ENCODE assay signal across 8 mouse cellular contexts in genomic region chr5:52910159-52910591, GRCm38 (mm10).
DNase-seq lines count a peak whose midpoint lies in the region; ATAC-seq and TF ChIP-seq lines count a peak whose summit lies in the region.

No protein-coding gene starts in this region.

- TF ChIP-seq POLR2A in spleen, adult 2 months (IDR thresholded peaks at IDR 0.05; ENCODE audit: low read depth, low read length), result no peak

- H3K27ac ChIP-seq in spleen, adult 2 months (ENCODE audit: insufficient read depth, low read length), result no peak overlapping the region
- H3K27ac ChIP-seq in brown adipose tissue, adult 24 weeks (replicated peaks; ENCODE audit: low read depth, low read length), result no peak overlapping the region
- no peak overlapping the region for H3K27ac ChIP-seq in lung, embryonic 14.5 days (ENCODE audit: low read depth)

- peak; percentile 15 to 31 for DNase-seq in spleen, adult 2 months (ENCODE audit: low read depth in 1 of 2, low spot score in 2 of 2)
- no peak for DNase-seq in spleen, adult 12 weeks (ENCODE audit: low spot score)
- DNase-seq in heart, postnatal 4 days, result peak; percentile 33
- DNase-seq in lung, embryonic 14.5 days, result peak; percentile 57
- DNase-seq in splenic B cell, adult 2 months (ENCODE audit: low read depth, low spot score), result peak; percentile 47
- DNase-seq in layer of hippocampus, adult 9-11 months, result no peak
- DNase-seq in cerebellum, adult 8-10 months, result no peak

- peak overlapping the region; percentile 41; the same call in 1 of the 2 replicates for H3K4me3 ChIP-seq in spleen, adult 2 months (ENCODE audit: extremely low read depth, insufficient read depth, insufficient read length)
- H3K4me3 ChIP-seq in brown adipose tissue, adult 24 weeks (ENCODE audit: insufficient read depth, low read depth, low read length), result peak overlapping the region; percentile 27; the same call in 1 of the 2 replicates
- peak overlapping the region; percentile 23 for H3K4me3 ChIP-seq in lung, embryonic 14.5 days (ENCODE audit: low read depth, low read length)

- 7% methylated on average over 12 of the region's 12 CpGs for WGBS in spleen, adult 2 months
- WGBS in lung, embryonic 14.5 days, result 25% methylated on average over 12 of the region's 12 CpGs

- H3K9me3 ChIP-seq in lung, embryonic 14.5 days (ENCODE audit: low read depth, low read length), result no peaks in the 10 kb centered on the region

- peak overlapping the region; percentile 49 for H3K4me2 ChIP-seq in lung, embryonic 14.5 days

- no peaks in the 10 kb centered on the region for H3K27me3 ChIP-seq in spleen, adult 2 months (ENCODE audit: control insufficient read depth, insufficient read depth, low read length)
- no peaks in the 10 kb centered on the region for H3K27me3 ChIP-seq in lung, embryonic 14.5 days (ENCODE audit: insufficient read depth, low read length)
- no peaks in the 10 kb centered on the region for H3K27me3 ChIP-seq in splenic B cell, adult 2 months (ENCODE audit: control insufficient read depth, insufficient read depth, low read length, poor library complexity, severe bottlenecking)

- 0 out of 2 replicates have a peak, but pooled peaks cover 3% of the 10 kb centered on the region for H3K4me1 ChIP-seq in spleen, adult 2 months (ENCODE audit: control insufficient read depth, insufficient read depth, insufficient read length)
- no peaks in the 10 kb centered on the region for H3K4me1 ChIP-seq in brown adipose tissue, adult 24 weeks (ENCODE audit: control insufficient read depth, insufficient read depth, insufficient read length, low read length)
- H3K4me1 ChIP-seq in lung, embryonic 14.5 days (ENCODE audit: insufficient read depth), result 0 out of 2 replicates have a peak, but pooled peaks cover 4% of the 10 kb centered on the region

- peak; percentile 72 for ATAC-seq in lung, embryonic 14.5 days (ENCODE audit: insufficient read depth)

- no peak overlapping the region for H3K9ac ChIP-seq in lung, embryonic 14.5 days

- no peak for TF ChIP-seq CTCF in spleen, adult 2 months (IDR thresholded peaks at IDR 0.05; ENCODE audit: extremely low read depth, insufficient read depth, insufficient read length, insufficient replicate concordance)
- TF ChIP-seq CTCF in lung, embryonic 14.5 days (IDR thresholded peaks at IDR 0.05; ENCODE audit: low read depth), result no peak

- no peaks in the 10 kb centered on the region for H3K36me3 ChIP-seq in spleen, adult 2 months (ENCODE audit: control insufficient read depth, insufficient read depth, low read length)
- no peaks in the 10 kb centered on the region for H3K36me3 ChIP-seq in lung, embryonic 14.5 days (ENCODE audit: insufficient read depth)
- no peaks in the 10 kb centered on the region for H3K36me3 ChIP-seq in splenic B cell, adult 2 months (ENCODE audit: control insufficient read depth, insufficient read depth, low read length, poor library complexity, severe bottlenecking)

Comparison
In these comparisons a context has a peak if more than half of its experiments do, and no peak if none do; other contexts are left out.
1. DNase-seq: peak in spleen, adult 2 months (2 of 2), heart, postnatal 4 days (single experiment), lung, embryonic 14.5 days (single experiment) and splenic B cell, adult 2 months (single experiment); none in spleen, adult 12 weeks (single experiment), layer of hippocampus, adult 9-11 months (single experiment) and cerebellum, adult 8-10 months (single experiment).
2. Peak in every context shown above with its lines, with median percentiles within 50 percentile points of each other: H3K4me3 ChIP-seq.